Mouse (Mus musculus) forebrain, embryonic 15.5 days (tissue): ENCODE measurements at regions not wholly inside any gene's neighbourhood (a gene's known extent, or its start where the extent isn't known, plus 50 kb on each side); places are given as distances from the start of the nearest gene placed in this dataset.

ENCODE experiments used
- ATAC-seq: fragments of 200-750 bp; cut with Nextera tagmentation; replicated peaks from 2 replicates; pipeline ENCODE4 v1.8.0; 2017; ENCODE audit warnings: mild to moderate bottlenecking, moderate TSS enrichment, moderate library complexity
- H3K27ac ChIP-seq: fragments of 300-500 bp; sonication (generic); replicated peaks from 2 replicates; pipeline ENCODE4 v1.5.1; 2015; ENCODE audit warnings: mild to moderate bottlenecking, inconsistent platforms
- H3K27me3 ChIP-seq: fragments of 300-500 bp; sonication (generic); 2 replicates; pipeline ENCODE4 v1.6.1; 2015; ENCODE audit warnings: inconsistent platforms
- H3K36me3 ChIP-seq: fragments of 300-500 bp; sonication (generic); 2 replicates; pipeline ENCODE4 v1.6.1; 2015; ENCODE audit warnings: mild to moderate bottlenecking, inconsistent platforms
- H3K4me1 ChIP-seq: fragments of 300-500 bp; sonication (generic); 2 replicates; pipeline ENCODE4 v1.6.1; 2015; ENCODE audit warnings: inconsistent platforms
- H3K4me2 ChIP-seq: fragments of 300-500 bp; sonication (generic); replicated peaks from 2 replicates; pipeline ENCODE4 v1.6.1; 2015; ENCODE audit warnings: mild to moderate bottlenecking, inconsistent platforms
- H3K4me3 ChIP-seq: fragments of 300-500 bp; sonication (generic); 2 replicates; pipeline ENCODE4 v1.5.1; 2015; ENCODE audit warnings: mild to moderate bottlenecking, inconsistent platforms
- H3K9ac ChIP-seq: fragments of 300-500 bp; sonication (generic); replicated peaks from 2 replicates; pipeline ENCODE4 v1.6.1; 2015; ENCODE audit warnings: mild to moderate bottlenecking, inconsistent platforms
- H3K9me3 ChIP-seq: fragments of 300-500 bp; sonication (generic); 2 replicates; pipeline ENCODE4 v1.6.1; 2016; ENCODE audit warnings: inconsistent platforms
- WGBS: fragments of 180-500 bp; shearing (Covaris S2); methylation state at CpG from one replicate; pipeline ENCODE4 v1.1.7; 2015; ENCODE audit warnings: mixed read lengths; 5-methylcytosine and 5-hydroxymethylcytosine counted together

GRCm38 (mm10) chr6:116767738-116768522 lies 51.2 kb upstream of the Tmem72 start:
- H3K9ac ChIP-seq, result no peak overlapping the region
- H3K4me1 ChIP-seq, result 0 out of 2 replicates have a peak, but pooled peaks cover 2% of the 10 kb centered on the region
- no peaks in the 10 kb centered on the region for H3K36me3 ChIP-seq
- H3K27ac ChIP-seq, result no peak overlapping the region
- ATAC-seq, result peak; percentile 67
- no peaks in the 10 kb centered on the region for H3K9me3 ChIP-seq
- 37% methylated on average over 17 of the region's 17 CpGs for WGBS
- H3K4me3 ChIP-seq, result no peak overlapping the region
- H3K4me2 ChIP-seq, result no peak overlapping the region
- H3K27me3 ChIP-seq, result no peaks in the 10 kb centered on the region

- H3K4me3 ChIP-seq, result no peak overlapping the region
- no peaks in the 10 kb centered on the region for H3K4me1 ChIP-seq
- no peak overlapping the region for H3K9ac ChIP-seq
- no peaks in the 10 kb centered on the region for H3K9me3 ChIP-seq
- no peak overlapping the region for H3K4me2 ChIP-seq
- no peak for ATAC-seq
- H3K36me3 ChIP-seq, result no peaks in the 10 kb centered on the region
- no peaks in the 10 kb centered on the region for H3K27me3 ChIP-seq
- H3K27ac ChIP-seq, result no peak overlapping the region
- WGBS, result 78% methylated on average over 12 of the region's 12 CpGs
These were observed 58.4 kb upstream of the Tmem72 start for GRCm38 (mm10) chr6:116774954-116775675.

GRCm38 (mm10) chr6:116786553-116787335 lies 70.0 kb upstream of the Tmem72 start:
- Histone ChIP-seq H3K4me1 (no peaks in the 10 kb centered on the region), H3K4me3 (no peak overlapping the region), H3K9ac (no peak overlapping the region), H3K4me2 (no peak overlapping the region), H3K27me3 (no peaks in the 10 kb centered on the region), H3K27ac (no peak overlapping the region), H3K36me3 (no peaks in the 10 kb centered on the region), H3K9me3 (no peaks in the 10 kb centered on the region)
- no peak for ATAC-seq
- 40% methylated on average over 3 of the region's 3 CpGs for WGBS

GRCm38 (mm10) chr6:116793321-116793960 lies 76.7 kb upstream of the Tmem72 start:
- ATAC-seq, result no peak
- H3K27ac ChIP-seq, result no peak overlapping the region
- H3K9ac ChIP-seq, result no peak overlapping the region
- no peak overlapping the region for H3K4me2 ChIP-seq
- H3K27me3 ChIP-seq, result no peaks in the 10 kb centered on the region
- H3K4me3 ChIP-seq, result no peak overlapping the region
- no peaks in the 10 kb centered on the region for H3K4me1 ChIP-seq
- 80% methylated on average over 4 of the region's 4 CpGs for WGBS
- H3K9me3 ChIP-seq, result no peaks in the 10 kb centered on the region
- no peaks in the 10 kb centered on the region for H3K36me3 ChIP-seq

DNA sequence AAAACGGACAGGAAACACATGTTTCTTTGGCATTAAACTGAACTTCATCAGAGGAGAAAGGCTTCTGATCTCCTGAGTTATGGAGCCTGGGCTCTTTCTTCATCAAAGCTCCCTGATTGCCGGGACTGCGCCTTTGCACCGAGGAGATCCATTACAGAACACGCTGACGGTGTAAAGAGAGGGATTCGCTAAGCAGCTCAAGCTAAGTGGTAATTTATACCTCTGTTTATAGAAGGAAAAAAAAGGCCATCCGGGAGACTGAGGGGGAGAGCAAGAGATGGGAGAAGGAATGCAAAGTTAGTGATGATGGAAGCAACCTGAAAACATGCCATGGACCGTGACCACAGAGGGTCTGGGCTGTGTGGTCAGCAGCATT lies 77.2 kb upstream of the Tmem72 start:
- no peak overlapping the region for H3K4me2 ChIP-seq
- no peak overlapping the region for H3K9ac ChIP-seq
- no peaks in the 10 kb centered on the region for H3K9me3 ChIP-seq
- no peak for ATAC-seq
- no peak overlapping the region for H3K4me3 ChIP-seq
- H3K36me3 ChIP-seq, result no peaks in the 10 kb centered on the region
- WGBS, result 80% methylated on average over 9 of the region's 9 CpGs
- no peaks in the 10 kb centered on the region for H3K27me3 ChIP-seq
- no peak overlapping the region for H3K27ac ChIP-seq
- H3K4me1 ChIP-seq, result no peaks in the 10 kb centered on the region

- no peak overlapping the region for H3K9ac ChIP-seq
These were observed 104.7 kb upstream of the Tmem72 start for GRCm38 (mm10) chr6:116821215-116821912.

GRCm38 (mm10) chr6:116822605-116823004 lies 105.9 kb upstream of the Tmem72 start:
- H3K4me3 ChIP-seq, result no peak overlapping the region
- H3K9me3 ChIP-seq, result no peaks in the 10 kb centered on the region
- WGBS, result 96% methylated on average over 6 of the region's 6 CpGs
- no peaks in the 10 kb centered on the region for H3K36me3 ChIP-seq
- H3K27me3 ChIP-seq, result no peaks in the 10 kb centered on the region
- ATAC-seq, result no peak
- H3K9ac ChIP-seq, result no peak overlapping the region
- peaks cover 7% of the 10 kb centered on the region for H3K4me1 ChIP-seq
- no peak overlapping the region for H3K27ac ChIP-seq
- H3K4me2 ChIP-seq, result no peak overlapping the region

More at GRCm38 (mm10) chr6:116821215-116821912, 104.7 kb upstream of the Tmem72 start:
- H3K9me3 ChIP-seq, result no peaks in the 10 kb centered on the region
- H3K4me2 ChIP-seq, result no peak overlapping the region
- H3K4me3 ChIP-seq, result no peak overlapping the region
- no peaks in the 10 kb centered on the region for H3K27me3 ChIP-seq
- peak overlapping the region; percentile 47 for H3K27ac ChIP-seq
- peak; percentile 60 for ATAC-seq
- 42% methylated on average over 12 of the region's 12 CpGs for WGBS
- peaks cover 7% of the 10 kb centered on the region for H3K4me1 ChIP-seq
- no peaks in the 10 kb centered on the region for H3K36me3 ChIP-seq

GRCm38 (mm10) chr6:116825628-116826027 lies 108.9 kb upstream of the Tmem72 start:
- H3K9ac ChIP-seq, result no peak overlapping the region
- no peak overlapping the region for H3K4me3 ChIP-seq
- H3K9me3 ChIP-seq, result no peaks in the 10 kb centered on the region
- H3K27me3 ChIP-seq, result no peaks in the 10 kb centered on the region
- ATAC-seq, result no peak
- no peaks in the 10 kb centered on the region for H3K36me3 ChIP-seq
- H3K4me1 ChIP-seq, result peaks cover 7% of the 10 kb centered on the region
- 87% methylated on average over 2 of the region's 2 CpGs for WGBS
- no peak overlapping the region for H3K4me2 ChIP-seq
- no peak overlapping the region for H3K27ac ChIP-seq

DNA sequence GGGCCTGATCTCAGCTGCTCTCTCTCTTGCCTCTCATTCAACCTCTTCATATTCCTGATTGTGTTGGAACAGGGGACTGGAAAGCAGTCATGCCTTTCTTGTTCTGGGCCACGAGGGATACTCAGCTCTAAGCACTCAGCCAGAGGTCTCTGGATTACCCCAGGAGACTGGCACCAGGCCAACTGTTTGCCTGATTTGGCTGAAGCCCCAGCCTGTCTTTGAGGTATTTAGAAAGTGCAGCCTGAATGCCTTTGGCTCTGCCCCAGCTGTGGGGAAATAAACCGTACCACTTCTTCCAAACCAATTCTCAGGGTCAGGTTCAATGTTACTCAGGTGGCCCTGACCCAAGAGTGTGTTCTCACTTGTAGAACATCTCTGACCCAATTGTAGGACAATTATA lies 112.6 kb upstream of the Tmem72 start:
- Histone ChIP-seq H3K27ac (no peak overlapping the region), H3K4me1 (no peaks in the 10 kb centered on the region; the same call in 1 of the 2 replicates), H3K9me3 (no peaks in the 10 kb centered on the region), H3K4me2 (no peak overlapping the region), H3K27me3 (no peaks in the 10 kb centered on the region), H3K9ac (no peak overlapping the region), H3K4me3 (no peak overlapping the region), H3K36me3 (no peaks in the 10 kb centered on the region)
- ATAC-seq, result peak; percentile 77
- 11% methylated on average over 2 of the region's 2 CpGs for WGBS

GRCm38 (mm10) chr6:116845990-116846862 lies 129.5 kb upstream of the Tmem72 start:
- WGBS, result 87% methylated on average over 11 of the region's 11 CpGs
- no peaks in the 10 kb centered on the region for H3K36me3 ChIP-seq
- H3K9me3 ChIP-seq, result no peaks in the 10 kb centered on the region
- no peak for ATAC-seq
- no peak overlapping the region for H3K4me3 ChIP-seq
- no peak overlapping the region for H3K4me2 ChIP-seq
- no peak overlapping the region for H3K9ac ChIP-seq
- no peaks in the 10 kb centered on the region for H3K4me1 ChIP-seq
- H3K27me3 ChIP-seq, result no peaks in the 10 kb centered on the region
- H3K27ac ChIP-seq, result no peak overlapping the region
